Mouse (Mus musculus) liver, embryonic 16.5 days (tissue): ENCODE results near the gene 1700113H08Rik. TPM values are rescaled to one million over a fixed set of nuclear protein-coding genes. Genes with fewer than 3 reads are reported as not detected.

ENCODE experiments used
- ATAC-seq: fragments of 200-750 bp; cut with Nextera tagmentation; 2 replicates; pipeline ENCODE4 v1.8.0; 2017; ENCODE audit warnings: low read depth, mild to moderate bottlenecking, moderate number of reproducible peaks, moderate library complexity
- H3K27ac ChIP-seq: fragments of 300-500 bp; sonication (generic); 2 replicates; pipeline ENCODE4 v1.5.1; 2014; ENCODE audit warnings: mild to moderate bottlenecking, low read length
- H3K27me3 ChIP-seq: fragments of 300-500 bp; sonication (generic); 2 replicates; pipeline ENCODE4 v1.6.1; 2014; ENCODE audit warnings: low read depth, low read length, mixed read lengths; ENCODE audit not compliant: control insufficient read depth, insufficient read depth
- H3K36me3 ChIP-seq: fragments of 300-500 bp; sonication (generic); 2 replicates; pipeline ENCODE4 v1.6.1; 2014; ENCODE audit warnings: mild to moderate bottlenecking; ENCODE audit not compliant: control insufficient read depth, insufficient read depth
- H3K4me1 ChIP-seq: fragments of 300-500 bp; sonication (generic); 2 replicates; pipeline ENCODE4 v1.6.1; 2014; ENCODE audit warnings: low read depth, low read length, mixed read lengths; ENCODE audit not compliant: control insufficient read depth
- H3K4me2 ChIP-seq: fragments of 300-500 bp; sonication (generic); 2 replicates; pipeline ENCODE4 v1.6.1; 2014; ENCODE audit warnings: low read depth, low read length, mixed read lengths
- H3K4me3 ChIP-seq: fragments of 300-500 bp; sonication (generic); 2 replicates; pipeline ENCODE4 v1.5.1; 2014; ENCODE audit warnings: low read depth, mild to moderate bottlenecking, low read length
- H3K9ac ChIP-seq: fragments of 300-500 bp; sonication (generic); 2 replicates; pipeline ENCODE4 v1.6.1; 2014; ENCODE audit warnings: low read depth, low read length
- H3K9me3 ChIP-seq: fragments of 300-500 bp; sonication (generic); replicated peaks from 2 replicates; pipeline ENCODE4 v1.6.1; 2016; ENCODE audit warnings: low read length; ENCODE audit not compliant: control insufficient read depth
- WGBS: fragments of 180-500 bp; shearing (Covaris S2); extraction: QIAGEN DNeasy Blood & Tissue Kit; methylation state at CpG from one replicate; pipeline ENCODE4 v1.1.7; 2014; ENCODE audit not compliant: insufficient replicate concordance; 5-methylcytosine and 5-hydroxymethylcytosine counted together
- polyA plus RNA-seq: library from polyadenylated mRNA; unstranded; fragments of >200 nt; fragmentation: Nextera tagmentation; extraction: Ambion mirVana; gene quantifications from 2 replicates; pipeline ENCODE4 v1.2.1, GENCODE M21; 2015

The 1700113H08Rik gene
- polyA plus RNA-seq, 1 experiment from 2014 or later: not detected

DNA sequence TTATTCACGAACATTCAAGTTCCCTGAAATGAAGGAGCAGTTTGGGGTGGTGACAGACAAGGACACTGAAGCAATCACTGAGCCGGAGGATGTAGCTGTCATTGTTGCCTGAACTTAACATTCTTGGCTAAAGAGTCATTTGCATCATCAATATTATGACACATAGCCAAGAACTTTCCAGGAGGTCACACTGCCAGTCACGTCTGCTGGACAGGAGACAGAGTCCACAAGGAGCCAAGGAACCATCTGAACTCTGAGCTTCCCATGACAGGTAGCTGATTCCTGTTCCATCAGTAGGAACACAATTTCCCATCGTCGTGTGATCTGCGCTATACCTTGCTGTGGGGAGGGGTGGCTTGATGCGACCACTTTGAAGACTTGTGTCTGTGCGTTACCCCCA, 25.1 kb upstream of the 1700113H08Rik start:
- ATAC-seq: no peak
- Histone ChIP-seq H3K36me3 (no peaks in the 10 kb centered on the region), H3K4me3 (no peak overlapping the region), H3K27ac (no peak overlapping the region), H3K9me3 (no peaks in the 10 kb centered on the region), H3K4me1 (no peaks in the 10 kb centered on the region), H3K4me2 (no peak overlapping the region), H3K9ac (no peak overlapping the region), H3K27me3 (no peaks in the 10 kb centered on the region)
- WGBS: 54% methylated on average over 8 of the region's 8 CpGs

DNA sequence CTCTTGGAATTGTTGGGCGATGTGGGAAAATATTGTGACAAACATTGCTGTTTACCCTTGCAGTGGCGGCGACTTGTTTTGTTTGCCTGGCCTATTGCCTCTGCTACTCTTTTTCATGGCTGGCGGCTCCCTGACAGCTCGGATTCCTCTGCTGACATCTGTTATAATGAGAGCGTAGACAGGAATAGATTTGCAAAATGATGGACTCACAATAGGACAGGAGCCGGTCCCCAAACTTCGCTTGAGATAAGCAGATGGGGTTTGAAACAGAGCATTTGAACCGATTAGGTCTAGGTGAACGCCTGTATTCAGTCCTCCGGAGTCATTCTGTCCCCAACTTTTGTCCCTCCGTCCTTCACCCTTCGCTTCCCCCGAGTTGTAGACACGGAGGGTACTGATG, 22.0 kb upstream of the 1700113H08Rik start:
- Histone ChIP-seq H3K9me3 (no peaks in the 10 kb centered on the region), H3K9ac (no peak overlapping the region), H3K4me2 (no peak overlapping the region), H3K4me1 (no peaks in the 10 kb centered on the region), H3K36me3 (no peaks in the 10 kb centered on the region), H3K4me3 (no peak overlapping the region), H3K27me3 (no peaks in the 10 kb centered on the region), H3K27ac (no peak overlapping the region)
- ATAC-seq: no peak
- 65% methylated on average over 15 of the region's 15 CpGs for WGBS

DNA sequence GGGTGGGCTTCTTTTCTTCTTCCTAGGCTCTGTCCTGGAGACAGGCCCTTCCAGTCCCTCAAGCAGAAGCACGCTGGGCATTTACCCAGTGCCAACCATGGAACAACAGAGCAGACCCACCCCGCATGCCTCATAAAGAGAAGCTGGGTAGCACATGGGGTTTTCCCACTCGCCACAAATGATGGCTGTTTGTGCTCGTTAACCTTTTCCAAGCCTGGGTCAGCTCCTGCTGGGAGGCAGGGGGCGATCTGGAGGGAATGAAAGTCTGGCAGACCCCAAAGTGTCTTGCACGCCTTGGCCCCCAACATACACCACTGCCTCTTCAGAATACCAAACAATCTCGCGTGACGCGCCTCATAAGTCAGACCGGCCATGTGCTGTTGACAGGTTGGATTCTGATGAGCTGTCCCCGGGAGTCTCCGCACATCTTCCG, 21.6 kb upstream of the 1700113H08Rik start:
- ATAC-seq: no peak
- H3K4me2 ChIP-seq: no peak overlapping the region
- H3K4me3 ChIP-seq: no peak overlapping the region
- no peak overlapping the region for H3K9ac ChIP-seq
- no peaks in the 10 kb centered on the region for H3K36me3 ChIP-seq
- H3K27me3 ChIP-seq: no peaks in the 10 kb centered on the region
- H3K9me3 ChIP-seq: no peaks in the 10 kb centered on the region
- no peak overlapping the region for H3K27ac ChIP-seq
- 74% methylated on average over 14 of the region's 14 CpGs for WGBS
- no peaks in the 10 kb centered on the region for H3K4me1 ChIP-seq

DNA sequence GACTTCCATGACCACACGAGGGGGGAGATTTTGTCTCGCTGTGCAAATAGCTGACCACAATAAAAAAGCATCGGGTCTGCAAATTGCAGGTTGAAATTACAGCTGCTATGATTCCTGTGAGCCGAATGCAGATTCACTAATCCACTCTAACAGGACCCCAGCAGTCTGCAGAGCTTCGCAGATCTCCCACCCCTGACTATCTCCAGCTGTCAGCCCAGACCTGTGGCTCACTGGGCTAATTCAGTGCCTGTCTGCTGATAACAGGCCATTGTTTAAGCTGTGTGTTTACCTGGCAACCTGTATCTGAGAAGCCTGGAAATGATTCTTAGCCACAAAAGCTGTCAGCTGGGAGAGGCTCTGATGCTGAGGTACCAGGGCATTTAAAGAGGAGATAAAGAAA, 20.8 kb upstream of the 1700113H08Rik start:
- Histone ChIP-seq H3K4me1 (no peaks in the 10 kb centered on the region), H3K9ac (no peak overlapping the region), H3K27ac (no peak overlapping the region), H3K4me3 (no peak overlapping the region), H3K36me3 (no peaks in the 10 kb centered on the region), H3K4me2 (no peak overlapping the region), H3K27me3 (no peaks in the 10 kb centered on the region), H3K9me3 (no peaks in the 10 kb centered on the region)
- WGBS: 28% methylated on average over 5 of the region's 5 CpGs
- no peak for ATAC-seq

DNA sequence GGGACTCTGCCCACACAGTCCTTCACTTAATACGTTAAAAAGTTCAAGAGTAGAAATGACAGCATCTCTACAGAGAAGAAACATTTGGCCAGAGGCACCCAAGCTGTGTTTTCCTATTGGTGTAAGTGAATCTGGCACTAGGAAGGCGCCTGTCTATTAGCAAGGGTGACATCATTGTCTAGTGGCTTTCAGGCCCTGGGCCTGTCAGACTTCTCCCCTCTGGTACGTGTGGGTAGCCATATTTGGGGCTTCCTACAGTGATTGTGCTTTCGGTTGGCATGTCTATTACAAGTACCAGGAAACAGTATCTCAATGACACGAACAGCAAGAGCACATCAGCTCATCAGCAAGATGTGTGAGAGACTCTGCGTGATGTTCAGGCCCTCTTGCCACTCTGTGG, 18.5 kb upstream of the 1700113H08Rik start:
- Histone ChIP-seq H3K4me1 (no peaks in the 10 kb centered on the region), H3K9me3 (no peaks in the 10 kb centered on the region), H3K4me3 (no peak overlapping the region), H3K9ac (no peak overlapping the region), H3K36me3 (no peaks in the 10 kb centered on the region), H3K4me2 (no peak overlapping the region), H3K27me3 (no peaks in the 10 kb centered on the region), H3K27ac (no peak overlapping the region)
- ATAC-seq: no peak
- WGBS: 51% methylated on average over 6 of the region's 6 CpGs

DNA sequence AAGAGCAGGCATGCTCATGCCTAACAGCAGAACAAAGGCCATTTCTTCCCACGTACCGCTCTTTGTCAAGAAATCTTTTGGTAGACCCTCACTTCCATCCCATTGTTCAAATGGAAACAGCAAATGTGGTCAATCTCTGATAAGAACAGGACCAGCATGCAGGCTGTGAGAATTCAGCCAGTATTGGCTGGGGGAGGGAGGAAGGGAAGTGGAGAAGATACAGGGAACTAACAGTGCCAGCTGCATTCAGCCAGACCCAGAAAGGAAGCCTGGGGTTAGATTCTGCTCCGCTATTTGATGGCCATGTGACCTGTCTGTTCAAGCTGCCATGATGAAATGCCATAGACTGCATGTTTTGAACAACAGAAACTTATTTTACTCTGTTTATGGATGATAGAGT, 18.0 kb upstream of the 1700113H08Rik start:
- Histone ChIP-seq H3K9ac (no peak overlapping the region), H3K4me1 (no peaks in the 10 kb centered on the region), H3K36me3 (no peaks in the 10 kb centered on the region), H3K27me3 (no peaks in the 10 kb centered on the region), H3K27ac (no peak overlapping the region), H3K9me3 (no peaks in the 10 kb centered on the region), H3K4me3 (no peak overlapping the region), H3K4me2 (no peak overlapping the region)
- WGBS: 44% methylated on average over 3 of the region's 3 CpGs
- ATAC-seq: no peak

- Histone ChIP-seq H3K4me3 (no peak overlapping the region), H3K9me3 (no peaks in the 10 kb centered on the region), H3K36me3 (no peaks in the 10 kb centered on the region), H3K9ac (no peak overlapping the region), H3K4me1 (no peaks in the 10 kb centered on the region), H3K27me3 (no peaks in the 10 kb centered on the region), H3K4me2 (no peak overlapping the region), H3K27ac (no peak overlapping the region)
- no peak for ATAC-seq
- WGBS: 66% methylated on average over 7 of the region's 7 CpGs
Measured at GRCm38 (mm10) chr10:87041265-87041664, 16.6 kb upstream of the 1700113H08Rik start.

DNA sequence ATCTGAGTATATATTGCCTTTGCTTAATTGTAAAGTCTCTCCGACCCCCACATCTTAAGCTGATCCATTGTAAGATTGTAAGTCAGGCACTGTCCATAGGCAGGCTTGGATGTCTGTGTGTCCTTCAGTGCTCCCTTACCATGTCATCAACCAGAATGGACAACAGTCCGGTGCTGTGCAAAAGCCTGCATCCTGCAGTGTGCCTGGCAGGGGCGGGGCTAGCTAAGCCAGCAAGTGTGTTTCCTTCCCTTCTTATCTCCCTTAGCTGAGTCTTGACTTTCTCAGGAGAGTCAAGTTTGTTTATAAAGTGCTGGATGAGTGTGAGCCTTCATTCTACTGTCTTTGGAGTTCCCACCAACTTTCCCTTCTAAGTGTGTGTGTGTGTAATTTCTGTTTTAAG, 12.6 kb upstream of the 1700113H08Rik start:
- no peak overlapping the region for H3K27ac ChIP-seq
- no peak overlapping the region for H3K4me2 ChIP-seq
- no peak overlapping the region for H3K4me3 ChIP-seq
- peak; percentile 45; the same call in 1 of the 2 replicates for ATAC-seq
- no peaks in the 10 kb centered on the region for H3K4me1 ChIP-seq
- 39% methylated on average over 3 of the region's 3 CpGs for WGBS
- H3K36me3 ChIP-seq: no peaks in the 10 kb centered on the region
- H3K9me3 ChIP-seq: no peaks in the 10 kb centered on the region
- no peaks in the 10 kb centered on the region for H3K27me3 ChIP-seq
- H3K9ac ChIP-seq: no peak overlapping the region

DNA sequence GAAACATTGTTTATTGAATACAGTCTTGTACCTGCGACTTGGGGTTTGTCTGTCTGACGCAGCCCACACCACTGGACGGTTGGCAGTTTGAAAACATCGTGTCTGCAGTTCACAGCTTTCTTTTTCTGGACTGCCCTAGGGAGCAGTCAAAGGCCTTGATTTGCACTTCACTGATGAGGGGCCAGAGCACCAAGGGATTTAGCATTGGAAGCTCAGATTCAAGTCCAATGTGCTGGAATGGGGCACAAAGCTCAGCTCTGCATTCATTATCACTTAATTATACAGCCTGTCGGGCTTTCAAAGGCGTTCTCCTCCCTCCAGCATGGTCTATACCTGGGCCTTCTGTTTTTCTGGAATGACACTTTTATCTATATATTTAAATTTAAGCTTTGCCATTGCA, 11.4 kb upstream of the 1700113H08Rik start:
- ATAC-seq: no peak
- Histone ChIP-seq H3K27ac (no peak overlapping the region), H3K36me3 (no peaks in the 10 kb centered on the region), H3K4me3 (no peak overlapping the region), H3K9ac (no peak overlapping the region), H3K4me1 (no peaks in the 10 kb centered on the region), H3K9me3 (no peaks in the 10 kb centered on the region), H3K4me2 (no peak overlapping the region), H3K27me3 (no peaks in the 10 kb centered on the region)
- WGBS: 53% methylated on average over 6 of the region's 6 CpGs
